Mouse (Mus musculus) hindlimb bud, embryonic 11.5 days (tissue): ENCODE measurements around the gene Mcoln2.

Experiments used
- DNase-seq: peaks from one replicate; pipeline ENCODE4 v3.0.0-alpha.2; 2012; ENCODE audit warnings: low read depth, low spot score; ENCODE audit errors: extremely low spot score

Gene Mcoln2

GRCm38 (mm10) chr3:146145501-146145900, 4.1 kb upstream of the Mcoln2 start:
- DNase-seq: no peak

- DNase-seq: no peak
Measured at GRCm38 (mm10) chr3:146146131-146146530, 3.5 kb upstream of the Mcoln2 start.

GRCm38 (mm10) chr3:146150058-146150400, 396 bp downstream of the Mcoln2 start:
- DNase-seq: no peak

- DNase-seq: no peak
Measured at GRCm38 (mm10) chr3:146150560-146150959, 927 bp downstream of the Mcoln2 start.

- DNase-seq: no peak
Measured at GRCm38 (mm10) chr3:146151328-146151727, 1.7 kb downstream of the Mcoln2 start.

- DNase-seq: no peak
Measured at GRCm38 (mm10) chr3:146151755-146152154, 2.1 kb downstream of the Mcoln2 start.

- DNase-seq: no peak
Measured at GRCm38 (mm10) chr3:146152348-146152747, 2.7 kb downstream of the Mcoln2 start.

- no peak for DNase-seq
Measured at GRCm38 (mm10) chr3:146152913-146153312, 3.3 kb downstream of the Mcoln2 start.

GRCm38 (mm10) chr3:146153862-146154611, 4.4 kb downstream of the Mcoln2 start:
- no peak for DNase-seq

- DNase-seq: no peak
Measured at GRCm38 (mm10) chr3:146155628-146156576, 6.3 kb downstream of the Mcoln2 start.

- DNase-seq: no peak
Measured at GRCm38 (mm10) chr3:146156811-146157210, 7.2 kb downstream of the Mcoln2 start.

- DNase-seq: no peak
Measured at GRCm38 (mm10) chr3:146158039-146158438, 8.4 kb downstream of the Mcoln2 start.

- no peak for DNase-seq
Measured at GRCm38 (mm10) chr3:146159360-146159759, 9.7 kb downstream of the Mcoln2 start.

GRCm38 (mm10) chr3:146162197-146162596, 12.6 kb downstream of the Mcoln2 start:
- DNase-seq: no peak

GRCm38 (mm10) chr3:146169356-146169755, 19.7 kb downstream of the Mcoln2 start:
- no peak for DNase-seq

- DNase-seq: no peak
Measured at GRCm38 (mm10) chr3:146173030-146173429, 23.4 kb downstream of the Mcoln2 start.

GRCm38 (mm10) chr3:146174215-146174614, 24.6 kb downstream of the Mcoln2 start:
- DNase-seq: no peak

- no peak for DNase-seq
Measured at GRCm38 (mm10) chr3:146177295-146177694, 27.7 kb downstream of the Mcoln2 start.

- DNase-seq: peak; percentile 81
Measured at GRCm38 (mm10) chr3:146177748-146178582, 28.3 kb downstream of the Mcoln2 start.

- DNase-seq: no peak
Measured at GRCm38 (mm10) chr3:146180341-146180740, 30.7 kb downstream of the Mcoln2 start.

GRCm38 (mm10) chr3:146180986-146181385, 31.4 kb downstream of the Mcoln2 start:
- no peak for DNase-seq
